Mouse (Mus musculus) ES-E14 (cell line): ENCODE measurements around the gene Cygb. TPM values are rescaled to one million over a fixed set of nuclear protein-coding genes. Genes with fewer than 3 reads are reported as not detected.

ENCODE experiments used
- DNase-seq: peaks from one replicate; pipeline ENCODE4 v3.0.0-alpha.2; 2013; ENCODE audit warnings: low read depth, low spot score
- H3K27ac ChIP-seq: 2 replicates; pipeline ENCODE4 v1.5.1; 2012; ENCODE audit warnings: low read depth, mild to moderate bottlenecking, low read length, moderate library complexity, mixed read lengths; ENCODE audit not compliant: poor library complexity, insufficient read depth, severe bottlenecking
- H3K36me3 ChIP-seq: 2 replicates; pipeline ENCODE4 v1.6.1; 2012; ENCODE audit warnings: mild to moderate bottlenecking, low read length, moderate library complexity, mixed read lengths; ENCODE audit not compliant: control insufficient read depth, poor library complexity, insufficient read depth, severe bottlenecking
- H3K4me1 ChIP-seq, 2 experiments: fragments of 150-350 bp in 1 of 2; sonication (generic) in 1 of 2; 2 replicates each; pipeline ENCODE4 v1.6.1; 2012; ENCODE audit warnings: low read length in 2 of 2, mild to moderate bottlenecking in 1 of 2, mixed read lengths in 1 of 2; ENCODE audit not compliant: control insufficient read depth in 2 of 2, insufficient read depth in 2 of 2, poor library complexity in 1 of 2
- H3K4me3 ChIP-seq, 2 experiments: fragments of 150-350 bp in 1 of 2; sonication (generic) in 1 of 2; 2 replicates each; pipeline ENCODE4 v1.5.1; 2012; ENCODE audit warnings: low read length in 2 of 2, low read depth in 1 of 2, mild to moderate bottlenecking in 1 of 2, mixed read lengths in 1 of 2; ENCODE audit not compliant: insufficient read depth in 1 of 2, poor library complexity in 1 of 2, severe bottlenecking in 1 of 2
- H3K9ac ChIP-seq: 2 replicates; pipeline ENCODE4 v1.6.1; 2012; ENCODE audit warnings: low read depth, mild to moderate bottlenecking, low read length, mixed read lengths; ENCODE audit not compliant: poor library complexity, insufficient read depth, severe bottlenecking
- H3K9me3 ChIP-seq: fragments of 150-350 bp; sonication (generic); 2 replicates; pipeline ENCODE4 v1.6.1; 2012; ENCODE audit warnings: low read depth, mild to moderate bottlenecking, low read length; ENCODE audit not compliant: control insufficient read depth, insufficient read depth
- CHD2 ChIP-seq: IDR thresholded peaks from 2 replicates; pipeline ENCODE4 v1.6.1; 2014; ENCODE audit warnings: mild to moderate bottlenecking, low read depth, low read length, inconsistent platforms
- HCFC1 ChIP-seq: IDR thresholded peaks from 2 replicates; pipeline ENCODE4 v1.6.1; 2012; ENCODE audit warnings: low read length, inconsistent platforms, borderline replicate concordance; ENCODE audit not compliant: insufficient read depth
- MAFK ChIP-seq: IDR thresholded peaks from 2 replicates; pipeline ENCODE4 v1.6.1; 2014; ENCODE audit warnings: mild to moderate bottlenecking, low read depth, low read length, inconsistent platforms; ENCODE audit not compliant: insufficient read depth
- ZC3H11A ChIP-seq: IDR thresholded peaks from 2 replicates; pipeline ENCODE4 v1.6.1; 2012; ENCODE audit warnings: low read depth, mild to moderate bottlenecking, inconsistent platforms, low read length, borderline replicate concordance
- ZNF384 ChIP-seq: IDR thresholded peaks from 2 replicates; pipeline ENCODE4 v1.6.1; 2012; ENCODE audit warnings: low read depth, low read length, inconsistent platforms
- in situ Hi-C, 2 experiments: fragments of 600-800 bp; cut with MboI; formaldehyde crosslinking; loops; one replicate each; pipeline ENCODE4 v1.15.1; 2025; ENCODE audit warnings: low sequenced_read_pairs in 2 of 2, inconsistent platforms in 1 of 2; ENCODE audit not compliant: unreplicated experiment in 2 of 2
- total RNA-seq: library from RNA; depleted of rRNA; stranded (reverse); fragments of 300-350 nt; gene quantifications from 2 replicates; pipeline ENCODE4 v1.2.3, GENCODE M21; 2012

Cygb gene
- total RNA-seq, 1 experiment: 0.40 TPM

GRCm38 (mm10) chr11:116618666-116619065 is 35.4 kb downstream of the Cygb start:
- Histone ChIP-seq H3K9me3 (no peaks in the 10 kb centered on the region), H3K4me1 (peaks cover 8 to 50% of the 10 kb centered on the region in 2 experiments; a peak in 3 of 4 replicates), H3K9ac (no peak overlapping the region), H3K36me3 (no peaks in the 10 kb centered on the region), H3K27ac (no peak overlapping the region), H3K4me3 (no peak overlapping the region)
- in situ Hi-C loops: no loop called here
- no peak for DNase-seq
- no peak for TF ChIP-seq ZC3H11A
- no peak for TF ChIP-seq MAFK
- TF ChIP-seq CHD2: no peak
- TF ChIP-seq HCFC1: no peak
- no peak for TF ChIP-seq ZNF384

GRCm38 (mm10) chr11:116617641-116618040 is 36.5 kb downstream of the Cygb start:
- H3K4me1 ChIP-seq: peaks cover 8 to 50% of the 10 kb centered on the region in 2 experiments; a peak in 3 of 4 replicates
- in situ Hi-C loops: no loop called here

GRCm38 (mm10) chr11:116616438-116617118 is 37.5 kb downstream of the Cygb start:
- DNase-seq: no peak
- Histone ChIP-seq H3K4me1 (peaks cover 4 to 43% of the 10 kb centered on the region in 2 experiments; a peak in 3 of 4 replicates), H3K9ac (no peak overlapping the region), H3K9me3 (no peaks in the 10 kb centered on the region), H3K4me3 (no peak overlapping the region), H3K36me3 (peaks cover 2% of the 10 kb centered on the region; the same call in 1 of the 2 replicates), H3K27ac (peak overlapping the region; percentile 20; the same call in 1 of the 2 replicates)
- TF ChIP-seq ZC3H11A (no peak), CHD2 (no peak), HCFC1 (no peak), ZNF384 (no peak), MAFK (no peak)
- in situ Hi-C loops: no loop called here

More at GRCm38 (mm10) chr11:116617641-116618040, 36.5 kb downstream of the Cygb start:
- no peak for DNase-seq
- no peak overlapping the region for H3K27ac ChIP-seq
- no peak overlapping the region for H3K9ac ChIP-seq
- H3K9me3 ChIP-seq: no peaks in the 10 kb centered on the region
- no peak for TF ChIP-seq HCFC1
- TF ChIP-seq ZNF384: no peak
- no peak for TF ChIP-seq ZC3H11A
- TF ChIP-seq MAFK: no peak
- H3K4me3 ChIP-seq: no peak overlapping the region
- peaks cover 2% of the 10 kb centered on the region; the same call in 1 of the 2 replicates for H3K36me3 ChIP-seq

GRCm38 (mm10) chr11:116615735-116616437 is 38.2 kb downstream of the Cygb start:
- Histone ChIP-seq H3K9me3 (no peaks in the 10 kb centered on the region), H3K4me3 (peak overlapping the region; percentile 16 to 39; a peak in 1 of 4 replicates), H3K27ac (peak overlapping the region; percentile 20; the same call in 1 of the 2 replicates), H3K36me3 (peaks cover 2% of the 10 kb centered on the region; the same call in 1 of the 2 replicates), H3K9ac (peak overlapping the region; percentile 51; the same call in 1 of the 2 replicates), H3K4me1 (peaks cover 4 to 38% of the 10 kb centered on the region in 2 experiments; a peak in 3 of 4 replicates)
- in situ Hi-C loops: no loop called here
- TF ChIP-seq ZC3H11A: no peak
- peak; percentile 47; the same call in 1 of the 2 replicates for TF ChIP-seq ZNF384
- no peak for DNase-seq
